Mouse (Mus musculus): Measurements from ENCODE around the gene Gtf3c4.

The Gtf3c4 gene

GRCm38 (mm10) chr2:28799575-28799974 is 40.6 kb downstream of the Gtf3c4 start:
- peak; percentile 7 for DNase-seq (ENCODE audit: low read depth)

GRCm38 (mm10) chr2:28798390-28798789 is 41.8 kb downstream of the Gtf3c4 start:
- no peak for DNase-seq (ENCODE audit: low read depth)

GRCm38 (mm10) chr2:28797490-28798106 is 42.6 kb downstream of the Gtf3c4 start:
- DNase-seq (ENCODE audit: low read depth), result no peak

- DNase-seq (ENCODE audit: low read depth), result no peak
Measured at GRCm38 (mm10) chr2:28796298-28796697, 43.9 kb downstream of the Gtf3c4 start.

- no peak for DNase-seq (ENCODE audit: low read depth)
Measured at GRCm38 (mm10) chr2:28794623-28795022, 45.5 kb downstream of the Gtf3c4 start.

- peak; percentile 85 for DNase-seq (ENCODE audit: low read depth)
Measured at GRCm38 (mm10) chr2:28792931-28793610, 47.1 kb downstream of the Gtf3c4 start.

GRCm38 (mm10) chr2:28787067-28787619 is 53.0 kb downstream of the Gtf3c4 start:
- DNase-seq (ENCODE audit: low read depth), result peak; percentile 10

GRCm38 (mm10) chr2:28786355-28787066 is 53.6 kb downstream of the Gtf3c4 start:
- no peak for DNase-seq (ENCODE audit: low read depth)

GRCm38 (mm10) chr2:28781310-28781709 is 58.9 kb downstream of the Gtf3c4 start:
- DNase-seq (ENCODE audit: low read depth), result no peak

- no peak for DNase-seq (ENCODE audit: low read depth)
Measured at GRCm38 (mm10) chr2:28780001-28780782, 60.0 kb downstream of the Gtf3c4 start.

GRCm38 (mm10) chr2:28776728-28777127 is 63.4 kb downstream of the Gtf3c4 start:
- DNase-seq (ENCODE audit: low read depth), result peak; percentile 36

- DNase-seq (ENCODE audit: low read depth), result no peak
Measured at GRCm38 (mm10) chr2:28774073-28774472, 66.1 kb downstream of the Gtf3c4 start.

Measured in NIH3T3 (cell line).